Mouse (Mus musculus) limb, embryonic 10.5 days (tissue): ENCODE data around the gene Cd164l2. TPM values are rescaled to one million over a fixed set of nuclear protein-coding genes. Genes with fewer than 3 reads are reported as not detected.
A peak's percentile ranks its signal among the peaks of the same experiment; 100 is the strongest.

ENCODE experiments used
- DNase-seq: peaks from one replicate; pipeline ENCODE4 v3.0.0-alpha.2; 2017; ENCODE audit warnings: low spot score
- H3K27ac ChIP-seq: fragments of 300-500 bp; sonication (generic); 2 replicates; pipeline ENCODE4 v1.5.1; 2016; ENCODE audit warnings: mild to moderate bottlenecking
- H3K27me3 ChIP-seq: fragments of 300-500 bp; sonication (generic); 2 replicates; pipeline ENCODE4 v1.6.1; 2016; ENCODE audit warnings: low read depth, mild to moderate bottlenecking; ENCODE audit not compliant: poor library complexity, severe bottlenecking
- H3K36me3 ChIP-seq: fragments of 300-500 bp; sonication (generic); 2 replicates; pipeline ENCODE4 v1.6.1; 2016; ENCODE audit warnings: mild to moderate bottlenecking, moderate library complexity
- H3K4me1 ChIP-seq: fragments of 300-500 bp; sonication (generic); 2 replicates; pipeline ENCODE4 v1.6.1; 2016
- H3K4me3 ChIP-seq: fragments of 300-500 bp; sonication (generic); 2 replicates; pipeline ENCODE4 v1.5.1; 2016; ENCODE audit warnings: mild to moderate bottlenecking, moderate library complexity
- H3K9me3 ChIP-seq: fragments of 300-500 bp; sonication (generic); replicated peaks from 2 replicates; pipeline ENCODE4 v1.6.1; 2016; ENCODE audit warnings: mild to moderate bottlenecking
- WGBS: fragments of 180-500 bp; shearing (Covaris S2); methylation state at CpG from one replicate; pipeline ENCODE4 v1.1.7; 2016; 5-methylcytosine and 5-hydroxymethylcytosine counted together
- polyA plus RNA-seq: library from polyadenylated mRNA; unstranded; fragments of >200 nt; fragmentation: Nextera tagmentation; extraction: Ambion mirVana; gene quantifications from 2 replicates; pipeline ENCODE4 v1.2.1, GENCODE M21; 2016

The Cd164l2 gene
- polyA plus RNA-seq, 1 experiment from 2014 or later: 4.1 TPM

GRCm38 (mm10) chr4:133255392-133255791 lies 43.5 kb downstream of the Cd164l2 start:
- 65% methylated on average over 6 of the region's 6 CpGs for WGBS
- Histone ChIP-seq H3K36me3 (no peaks in the 10 kb centered on the region), H3K27me3 (peaks cover 87% of the 10 kb centered on the region)

GRCm38 (mm10) chr4:133256820-133257219 lies 44.9 kb downstream of the Cd164l2 start:
- H3K4me3 ChIP-seq: peak overlapping the region; percentile 24; the same call in 1 of the 2 replicates

More at GRCm38 (mm10) chr4:133255392-133255791, 43.5 kb downstream of the Cd164l2 start:
- DNase-seq: no peak
- Histone ChIP-seq H3K4me1 (peaks cover 28% of the 10 kb centered on the region), H3K27ac (no peak overlapping the region), H3K4me3 (no peak overlapping the region), H3K9me3 (no peaks in the 10 kb centered on the region)

GRCm38 (mm10) chr4:133257230-133257629 lies 45.3 kb downstream of the Cd164l2 start:
- Histone ChIP-seq H3K27me3 (peaks cover 69% of the 10 kb centered on the region), H3K4me1 (peaks cover 22% of the 10 kb centered on the region), H3K9me3 (no peaks in the 10 kb centered on the region), H3K36me3 (no peaks in the 10 kb centered on the region), H3K4me3 (peak overlapping the region; percentile 24; the same call in 1 of the 2 replicates), H3K27ac (peak overlapping the region; percentile 42; the same call in 1 of the 2 replicates)
- 29% methylated on average over 12 of the region's 12 CpGs for WGBS
- DNase-seq: no peak

More at GRCm38 (mm10) chr4:133256820-133257219, 44.9 kb downstream of the Cd164l2 start:
- 0 out of 2 replicates have a peak overlapping the region, but pooled peaks have one; percentile 42 for H3K27ac ChIP-seq
- H3K27me3 ChIP-seq: peaks cover 73% of the 10 kb centered on the region
- WGBS: 12% methylated on average over 24 of the region's 24 CpGs
- H3K9me3 ChIP-seq: no peaks in the 10 kb centered on the region
- H3K36me3 ChIP-seq: no peaks in the 10 kb centered on the region
- no peak for DNase-seq
- H3K4me1 ChIP-seq: peaks cover 18% of the 10 kb centered on the region

- WGBS: 72% methylated on average over 12 of the region's 12 CpGs
- peak overlapping the region; percentile 42; the same call in 1 of the 2 replicates for H3K27ac ChIP-seq
- H3K27me3 ChIP-seq: peaks cover 62% of the 10 kb centered on the region
- H3K36me3 ChIP-seq: peaks cover 2% of the 10 kb centered on the region
- no peak overlapping the region for H3K4me3 ChIP-seq
- no peaks in the 10 kb centered on the region for H3K9me3 ChIP-seq
- DNase-seq: no peak
- peaks cover 27% of the 10 kb centered on the region for H3K4me1 ChIP-seq
Observed at GRCm38 (mm10) chr4:133257798-133258408, 46.0 kb downstream of the Cd164l2 start.

- Histone ChIP-seq H3K4me3 (no peak overlapping the region), H3K36me3 (peaks cover 40% of the 10 kb centered on the region), H3K9me3 (no peaks in the 10 kb centered on the region), H3K27ac (peak overlapping the region; percentile 21; the same call in 1 of the 2 replicates), H3K27me3 (peaks cover 23% of the 10 kb centered on the region), H3K4me1 (peaks cover 26% of the 10 kb centered on the region)
- 47% methylated on average over 10 of the region's 10 CpGs for WGBS
- no peak for DNase-seq
Observed at GRCm38 (mm10) chr4:133261641-133262374, 49.9 kb downstream of the Cd164l2 start.

- 65% methylated on average over 7 of the region's 7 CpGs for WGBS
- Histone ChIP-seq H3K27ac (peak overlapping the region; percentile 21; the same call in 1 of the 2 replicates), H3K4me3 (no peak overlapping the region), H3K9me3 (no peaks in the 10 kb centered on the region), H3K27me3 (peaks cover 18% of the 10 kb centered on the region), H3K4me1 (peaks cover 20% of the 10 kb centered on the region), H3K36me3 (peaks cover 46% of the 10 kb centered on the region)
- DNase-seq: no peak
Observed at GRCm38 (mm10) chr4:133262375-133262765, 50.4 kb downstream of the Cd164l2 start.

- H3K27me3 ChIP-seq: peaks cover 13% of the 10 kb centered on the region
- DNase-seq: no peak
- H3K9me3 ChIP-seq: no peaks in the 10 kb centered on the region
- WGBS: 37% methylated on average over 7 of the region's 7 CpGs
- H3K4me1 ChIP-seq: peaks cover 15% of the 10 kb centered on the region
- H3K4me3 ChIP-seq: no peak within 1 kb of the TSS
- peak within 1 kb of the TSS; percentile 21; the same call in 1 of the 2 replicates for H3K27ac ChIP-seq
- H3K36me3 ChIP-seq: peaks cover 51% of the 10 kb centered on the region
Observed at GRCm38 (mm10) chr4:133262882-133263281, 51.0 kb downstream of the Cd164l2 start, which contains the start of gene Sytl1. Gene Sytl1 (minus strand): TSS chr4:133263113.

- no peak overlapping the region for H3K4me3 ChIP-seq
- peaks cover 14% of the 10 kb centered on the region for H3K4me1 ChIP-seq
- H3K36me3 ChIP-seq: peaks cover 60% of the 10 kb centered on the region
- WGBS: 92% methylated on average over 5 of the region's 5 CpGs
- H3K27ac ChIP-seq: no peak overlapping the region
- no peaks in the 10 kb centered on the region for H3K9me3 ChIP-seq
- H3K27me3 ChIP-seq: peaks cover 6% of the 10 kb centered on the region; the same call in 1 of the 2 replicates
- no peak for DNase-seq
Observed at GRCm38 (mm10) chr4:133263756-133264155, 51.8 kb downstream of the Cd164l2 start.

GRCm38 (mm10) chr4:133264559-133264958 lies 52.6 kb downstream of the Cd164l2 start:
- Histone ChIP-seq H3K4me1 (peaks cover 14% of the 10 kb centered on the region), H3K27ac (no peak overlapping the region), H3K9me3 (no peaks in the 10 kb centered on the region), H3K36me3 (peaks cover 68% of the 10 kb centered on the region), H3K4me3 (no peak overlapping the region), H3K27me3 (no peaks in the 10 kb centered on the region)
- WGBS: 96% methylated on average over 2 of the region's 2 CpGs
- DNase-seq: no peak

- no peak overlapping the region for H3K27ac ChIP-seq
- H3K36me3 ChIP-seq: peaks cover 75% of the 10 kb centered on the region
- no peaks in the 10 kb centered on the region for H3K27me3 ChIP-seq
Observed at GRCm38 (mm10) chr4:133265297-133265696, 53.4 kb downstream of the Cd164l2 start.

GRCm38 (mm10) chr4:133265759-133266158 lies 53.8 kb downstream of the Cd164l2 start:
- 93% methylated on average over 4 of the region's 4 CpGs for WGBS
- Histone ChIP-seq H3K27me3 (no peaks in the 10 kb centered on the region), H3K4me1 (peaks cover 14% of the 10 kb centered on the region), H3K4me3 (no peak overlapping the region), H3K9me3 (no peaks in the 10 kb centered on the region), H3K36me3 (peaks cover 80% of the 10 kb centered on the region), H3K27ac (no peak overlapping the region)
- no peak for DNase-seq

More at GRCm38 (mm10) chr4:133265297-133265696, 53.4 kb downstream of the Cd164l2 start:
- peaks cover 14% of the 10 kb centered on the region for H3K4me1 ChIP-seq
- DNase-seq: no peak
- no peak overlapping the region for H3K4me3 ChIP-seq
- 94% methylated on average over 3 of the region's 3 CpGs for WGBS
- no peaks in the 10 kb centered on the region for H3K9me3 ChIP-seq

- H3K27ac ChIP-seq: no peak overlapping the region
- H3K27me3 ChIP-seq: no peaks in the 10 kb centered on the region
- peaks cover 14% of the 10 kb centered on the region for H3K4me1 ChIP-seq
- no peak for DNase-seq
- H3K36me3 ChIP-seq: peaks cover 84% of the 10 kb centered on the region
- 94% methylated on average over 12 of the region's 12 CpGs for WGBS
- no peak overlapping the region for H3K4me3 ChIP-seq
- H3K9me3 ChIP-seq: no peaks in the 10 kb centered on the region
Observed at GRCm38 (mm10) chr4:133266248-133266880, 54.4 kb downstream of the Cd164l2 start.
